Mouse (Mus musculus) megakaryocyte-erythroid progenitor cell, adult 5-6 weeks (primary cell): ENCODE data around the gene Eipr1. TPM values are rescaled to one million over a fixed set of nuclear protein-coding genes. Genes with fewer than 3 reads are reported as not detected.

Experiments used
- ATAC-seq: replicated peaks from 2 replicates; pipeline ENCODE4 v1.8.0; 2016; ENCODE audit warnings: mild to moderate bottlenecking, inconsistent platforms; ENCODE audit not compliant: severe bottlenecking, poor library complexity, low FRiP score, low TSS enrichment
- total RNA-seq, 2 experiments: library from RNA; stranded (forward) in 1 of 2; stranded (reverse) in 1 of 2; fragments of 200-1000, 215-1000 nt in 1 of 2; fragments of >200 nt in 1 of 2; fragmentation: Nextera tagmentation in 1 of 2; gene quantifications; 2 replicates each; pipeline ENCODE4 v1.2.3; 2014 to 2017

Eipr1 gene
- total RNA-seq, 2 experiments from 2014 or later: 29.6 to 30.0 TPM

GRCm38 (mm10) chr12:28808786-28809375 lies 57.3 kb downstream of the Eipr1 start:
- ATAC-seq: no peak

DNA sequence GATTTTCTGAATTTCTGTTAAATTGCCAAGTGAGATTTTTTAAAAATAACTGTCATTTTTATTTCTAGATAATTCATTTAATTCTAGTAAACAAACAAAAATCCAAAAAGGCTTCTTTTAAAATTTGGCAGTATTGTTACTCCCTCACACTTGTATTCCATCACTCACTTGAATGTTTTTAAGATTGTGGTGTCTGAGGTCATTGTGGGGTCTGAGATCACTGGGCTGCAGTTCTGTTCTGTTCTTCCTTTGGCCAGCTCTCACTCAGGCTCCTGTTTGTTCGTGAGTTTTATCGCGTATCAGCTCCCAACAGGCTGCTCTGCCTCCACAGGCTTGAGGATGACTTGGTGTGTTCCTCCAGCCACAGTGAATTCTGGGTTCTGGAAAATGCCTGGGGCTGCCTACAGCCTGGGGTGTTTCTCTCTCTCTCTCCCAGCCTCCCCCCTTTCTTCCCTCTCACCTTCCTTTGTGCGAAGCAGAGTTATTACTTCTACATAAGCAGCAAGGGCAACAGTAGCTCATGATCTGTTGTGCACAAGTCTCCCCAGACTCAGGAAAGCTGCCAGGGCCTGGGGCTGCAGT lies 58.2 kb downstream of the Eipr1 start:
- ATAC-seq: no peak

DNA sequence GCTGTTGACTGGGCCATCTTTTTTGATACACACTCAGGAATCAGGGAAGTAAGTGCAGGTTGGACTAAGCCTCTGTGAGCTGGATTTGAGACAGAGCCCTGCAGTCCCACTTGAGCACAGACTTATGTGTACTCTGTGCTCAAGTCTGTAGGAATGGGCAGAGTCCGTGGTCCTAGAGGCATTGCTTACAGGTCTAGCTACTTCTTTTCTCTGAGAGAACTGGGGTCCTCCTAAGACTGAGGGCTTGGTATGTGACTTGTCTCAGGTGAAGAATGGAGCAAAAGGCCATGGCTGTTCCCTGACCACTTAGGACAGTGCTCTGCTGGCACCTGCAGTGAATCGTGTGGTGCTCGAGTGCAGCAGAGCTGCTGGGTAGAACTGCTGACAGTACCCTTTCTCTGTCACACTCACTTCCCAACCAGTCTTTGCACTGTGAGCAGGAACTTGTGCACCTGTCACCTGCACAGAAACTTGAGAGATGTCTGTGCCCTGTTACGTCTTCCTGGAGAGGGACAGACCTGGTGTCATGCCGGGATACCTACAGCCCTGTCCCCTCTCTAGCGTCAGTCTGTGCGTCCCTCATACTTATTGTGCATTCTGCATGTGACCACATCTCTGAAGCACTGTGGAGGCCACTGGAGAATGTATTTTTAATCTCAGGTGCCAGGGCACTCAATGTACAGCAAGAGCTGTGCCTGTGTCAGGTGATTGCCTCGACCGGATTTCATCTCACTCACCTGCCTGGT lies 65.3 kb downstream of the Eipr1 start:
- ATAC-seq: no peak

DNA sequence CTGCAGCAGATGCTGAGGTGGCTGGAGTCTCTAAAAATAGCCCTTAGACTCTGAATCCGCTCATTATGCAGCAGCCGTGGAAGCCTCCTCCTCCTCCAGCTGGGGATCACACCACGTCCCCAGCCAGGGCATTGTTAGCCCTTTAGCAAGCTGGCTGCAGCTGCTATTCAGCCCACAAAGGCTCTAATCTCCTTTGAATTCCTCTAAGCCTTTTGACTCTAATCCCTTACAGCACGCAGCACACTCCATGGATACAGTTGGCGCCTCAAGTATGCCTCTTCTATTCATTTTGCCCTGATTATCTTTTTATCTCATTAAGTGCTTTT lies 65.8 kb downstream of the Eipr1 start:
- no peak for ATAC-seq

DNA sequence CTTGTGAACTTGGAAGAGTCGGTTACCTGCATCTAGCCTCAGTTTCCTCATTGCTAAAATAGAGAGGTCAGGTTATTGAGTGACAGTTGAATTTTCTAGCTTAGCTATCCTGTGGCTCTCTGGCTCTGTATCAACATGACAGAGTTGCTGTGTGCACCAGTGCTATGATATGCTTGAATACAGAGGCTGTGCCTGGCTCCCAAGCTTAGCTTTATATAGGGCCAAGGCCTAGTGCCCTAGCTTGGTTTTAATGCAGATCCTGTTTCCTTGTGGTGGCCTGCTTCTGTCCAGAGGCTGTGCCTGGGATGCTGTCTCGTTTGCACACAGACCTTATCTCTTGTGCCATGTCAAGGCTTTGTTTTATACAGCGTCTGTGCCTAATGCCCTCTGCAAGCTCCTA lies 66.3 kb downstream of the Eipr1 start:
- peak; percentile 58; the same call in 1 of the 2 replicates for ATAC-seq

- ATAC-seq: no peak
Observed at GRCm38 (mm10) chr12:28823518-28823917, 71.9 kb downstream of the Eipr1 start.

GRCm38 (mm10) chr12:28829502-28829901 lies 77.9 kb downstream of the Eipr1 start:
- peak; percentile 83 for ATAC-seq

- ATAC-seq: no peak
Observed at GRCm38 (mm10) chr12:28830471-28830870, 78.9 kb downstream of the Eipr1 start.

DNA sequence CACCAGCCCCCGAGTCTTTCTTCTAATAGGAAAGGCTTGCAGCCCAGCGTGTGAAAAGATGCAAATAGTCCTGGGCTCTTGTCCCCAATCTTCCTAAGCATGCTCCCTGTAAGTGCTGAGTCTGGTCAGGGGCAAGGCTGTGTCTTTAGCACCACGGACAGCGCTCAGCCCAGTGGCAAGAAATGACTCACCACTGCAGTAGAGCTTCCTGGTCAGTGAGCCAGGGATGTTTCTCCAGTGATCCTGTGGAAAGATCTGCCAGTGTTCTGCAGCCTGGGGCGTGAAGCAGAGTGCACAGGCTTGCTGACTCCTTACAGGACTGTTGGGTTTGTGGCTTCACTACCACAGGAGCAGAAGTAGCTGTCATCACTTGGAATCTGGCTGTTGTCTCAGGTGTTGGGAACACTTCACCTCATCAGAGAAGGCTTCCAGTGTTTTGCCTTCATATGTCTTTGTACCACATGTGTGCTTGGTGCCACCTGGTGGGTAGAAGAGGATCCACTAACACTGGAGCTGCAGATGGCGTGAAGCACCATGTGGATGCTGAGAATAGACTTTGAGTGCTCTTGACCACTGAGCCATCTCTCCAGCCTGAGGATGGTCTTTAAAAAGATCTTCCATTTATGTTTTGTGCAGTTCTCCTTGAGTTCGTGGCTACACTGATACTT lies 79.6 kb downstream of the Eipr1 start:
- ATAC-seq: no peak

DNA sequence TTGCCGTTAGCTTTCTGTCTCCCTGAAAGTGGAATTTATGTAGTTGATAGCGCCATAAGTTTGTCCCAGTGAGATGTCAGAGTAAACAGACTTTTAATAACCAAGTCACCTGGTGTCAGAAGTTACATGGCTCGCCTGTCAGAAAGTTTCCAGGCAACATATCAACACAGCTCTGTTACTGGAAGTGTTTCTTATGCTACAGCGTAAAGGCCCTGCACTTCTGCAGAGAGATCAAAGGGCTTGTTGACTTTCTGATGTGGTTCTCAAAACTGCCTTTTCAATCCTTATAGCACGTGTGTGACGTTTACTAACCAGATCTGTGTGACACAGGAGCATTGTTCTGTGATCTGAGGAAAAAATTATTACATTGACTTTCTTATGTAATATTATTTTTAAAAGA lies 82.7 kb downstream of the Eipr1 start:
- no peak for ATAC-seq

DNA sequence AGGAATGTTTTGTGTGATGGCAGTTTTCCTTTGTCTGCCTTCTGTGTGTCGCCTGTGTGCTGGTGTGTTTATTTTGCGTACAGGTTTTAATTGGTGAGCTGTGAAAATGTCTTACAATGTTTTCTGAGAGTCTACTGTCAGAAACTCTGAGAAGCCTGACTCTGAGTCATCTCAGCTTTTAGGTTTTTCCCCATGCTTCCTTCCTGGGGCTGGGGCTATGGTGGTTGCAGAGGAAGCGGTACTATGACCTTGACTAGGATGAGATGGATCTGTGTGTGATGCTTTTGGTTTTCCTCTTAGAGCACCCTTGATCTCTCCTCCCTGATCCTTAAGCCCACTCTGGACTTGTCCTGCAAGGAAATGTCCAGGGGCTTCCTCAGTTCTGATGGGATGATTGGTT lies 84.1 kb downstream of the Eipr1 start:
- ATAC-seq: no peak

DNA sequence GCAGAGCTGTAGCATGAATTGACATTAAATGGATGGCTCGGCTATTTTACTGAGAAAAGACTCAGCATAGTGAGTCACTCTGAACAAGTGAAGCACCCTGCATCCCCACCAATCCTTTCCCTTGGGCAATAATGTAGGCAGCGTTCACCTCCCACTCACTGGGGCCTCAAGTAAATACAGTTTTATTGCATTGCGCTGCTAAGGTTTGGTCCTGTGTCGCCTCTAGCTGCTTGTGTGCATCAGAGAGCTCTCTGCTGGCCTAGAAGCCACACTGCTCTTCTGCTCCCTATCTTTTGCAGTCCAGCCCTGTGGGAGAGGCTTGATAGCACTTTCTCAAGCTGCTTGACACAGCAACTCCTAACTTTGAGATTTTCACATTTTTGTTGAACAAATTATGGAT lies 86.7 kb downstream of the Eipr1 start:
- ATAC-seq: no peak

DNA sequence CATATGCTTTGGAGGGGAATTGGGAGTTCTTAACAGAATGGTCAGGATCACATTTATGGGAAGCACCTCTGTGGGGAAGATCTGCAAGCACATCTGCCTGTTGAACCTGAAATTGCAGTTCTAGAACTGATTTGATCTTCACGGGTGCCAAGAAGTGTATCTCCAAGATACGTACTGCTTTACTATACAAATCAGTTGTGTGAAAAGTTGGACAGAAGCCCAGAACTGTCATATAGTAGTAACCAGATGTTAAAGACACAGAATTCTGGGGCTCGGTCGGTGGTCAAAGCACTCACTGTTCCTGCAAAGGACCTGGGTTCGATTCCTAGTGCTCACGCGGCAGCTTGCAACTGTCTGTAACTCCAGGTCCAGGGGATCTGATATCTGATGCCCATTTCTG lies 87.4 kb downstream of the Eipr1 start:
- ATAC-seq: no peak

DNA sequence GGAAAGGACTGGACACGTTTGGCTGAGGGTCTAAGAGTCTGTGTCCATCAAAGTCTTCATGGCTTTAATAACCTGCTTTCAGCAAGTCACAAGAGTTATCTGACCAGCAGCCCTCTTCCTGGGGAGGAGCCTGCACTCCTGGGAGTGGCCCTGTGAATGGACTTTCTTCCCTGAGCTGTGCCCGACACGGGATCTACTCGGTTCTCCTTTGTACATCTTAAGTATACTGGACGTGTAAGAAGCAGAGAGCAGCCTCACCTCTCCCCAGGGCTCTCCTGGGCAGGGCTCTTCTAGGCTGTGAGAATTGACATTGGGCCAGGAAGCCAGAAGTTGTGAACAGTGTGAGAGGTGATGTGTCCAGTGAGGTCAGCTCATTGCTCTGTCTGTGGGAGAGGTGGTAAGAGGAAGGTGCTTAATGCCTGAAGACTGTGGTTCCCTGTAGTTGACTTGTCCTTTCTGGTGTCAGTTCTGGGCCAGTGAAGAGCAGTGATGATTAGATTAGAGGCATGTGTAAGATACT lies 89.6 kb downstream of the Eipr1 start:
- no peak for ATAC-seq

- no peak for ATAC-seq
Observed at GRCm38 (mm10) chr12:28845811-28846210, 94.2 kb downstream of the Eipr1 start.

GRCm38 (mm10) chr12:28847401-28847800 lies 95.8 kb downstream of the Eipr1 start:
- ATAC-seq: no peak

DNA sequence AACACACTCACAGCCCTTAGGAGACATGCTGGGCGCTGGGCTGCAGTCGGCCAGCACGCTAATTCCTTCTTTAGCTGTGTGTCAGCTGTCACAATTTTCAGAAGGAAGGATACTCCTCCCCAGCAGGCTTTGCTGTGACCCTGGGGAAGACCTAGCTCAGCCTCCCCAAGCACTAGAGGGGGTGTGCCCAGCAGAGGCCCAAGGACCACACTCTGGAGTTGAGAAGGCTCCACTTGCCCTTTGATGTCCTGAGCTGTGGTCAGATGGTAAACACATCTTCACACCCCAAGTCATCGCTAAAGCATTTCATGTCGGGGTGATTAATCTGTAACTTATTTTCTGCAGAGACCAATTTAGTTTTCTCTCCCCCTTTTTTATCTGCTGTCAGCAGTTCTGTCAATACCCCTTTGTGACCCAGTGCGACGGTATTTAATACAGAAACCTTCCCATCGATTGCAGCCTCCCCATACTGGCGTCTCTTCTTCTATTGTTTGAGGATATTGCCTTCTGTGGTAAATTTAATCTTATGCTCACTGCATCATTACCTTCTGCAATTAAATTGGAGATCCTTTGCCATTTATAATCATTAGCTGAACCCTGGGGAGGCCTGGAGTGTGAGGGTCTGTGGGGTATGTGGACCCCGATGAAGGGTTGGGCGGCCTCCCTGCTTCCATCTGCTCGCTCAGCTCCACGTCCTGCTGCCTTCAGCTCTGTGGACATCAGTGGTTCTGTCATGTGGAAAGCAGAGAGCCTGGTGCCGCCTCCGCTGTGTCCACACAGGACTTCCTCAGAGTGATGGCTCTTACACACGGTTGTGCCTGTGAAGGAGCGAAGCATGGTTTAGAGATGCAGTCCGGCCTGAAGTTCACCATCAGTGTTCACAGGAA lies 97.4 kb downstream of the Eipr1 start:
- ATAC-seq: no peak

- ATAC-seq: no peak
Observed at GRCm38 (mm10) chr12:28859495-28860263, 108.1 kb downstream of the Eipr1 start.

GRCm38 (mm10) chr12:28860264-28860560 lies 108.6 kb downstream of the Eipr1 start:
- no peak for ATAC-seq
